Comparison of ENCODE assay signal across 8 mouse cellular contexts in genomic region chr3:36065843-36066651, GRCm38 (mm10). TPM values are rescaled to one million over a fixed set of nuclear protein-coding genes. Genes with fewer than 3 reads are reported as not detected.
DNase-seq lines count a peak whose midpoint lies in the region; ATAC-seq and TF ChIP-seq lines count a peak whose summit lies in the region.

Acad9 (plus strand) TSS chr3:36065979.

- peak within 1 kb of the TSS; percentile 85 for H3K9ac ChIP-seq in heart, embryonic 11.5 days (ENCODE audit: low read depth, low read length)
- H3K9ac ChIP-seq in kidney, embryonic 16.5 days (replicated peaks; ENCODE audit: low read length), result peak within 1 kb of the TSS; percentile 87
- peak within 1 kb of the TSS; percentile 65 for H3K9ac ChIP-seq in liver, adult 2 months (ENCODE audit: low read depth, low read length)

- peak within 1 kb of the TSS; percentile 81 for H3K4me3 ChIP-seq in heart, embryonic 11.5 days (ENCODE audit: low read depth, low read length)
- peak within 1 kb of the TSS; percentile 85 for H3K4me3 ChIP-seq in kidney, embryonic 16.5 days (ENCODE audit: low read length)
- peak within 1 kb of the TSS; percentile 65 for H3K4me3 ChIP-seq in liver, adult 2 months (ENCODE audit: insufficient read depth, low read depth, low read length)
- peak within 1 kb of the TSS; percentile 57 for H3K4me3 ChIP-seq in myocyte

- H3K4me2 ChIP-seq in heart, embryonic 11.5 days, result peak within 1 kb of the TSS; percentile 82
- H3K4me2 ChIP-seq in kidney, embryonic 16.5 days (replicated peaks; ENCODE audit: low read depth, low read length), result peak within 1 kb of the TSS; percentile 60
- H3K4me2 ChIP-seq in myocyte (ENCODE audit: low read depth), result peak within 1 kb of the TSS; percentile 79

- DNase-seq in B cell, adult 2 months, result peak; percentile 95 to 96
- DNase-seq in brain, adult 2 months (ENCODE audit: low read depth, low spot score), result peak; percentile 99
- DNase-seq in liver, adult 2 months (ENCODE audit: extremely low read depth, low read depth, low spot score), result peak; percentile 89
- peak; percentile 92 for DNase-seq in splenic B cell, adult 2 months (ENCODE audit: low read depth, low spot score)

- H3ac ChIP-seq in myocyte (ENCODE audit: control insufficient read depth, insufficient read length), result peak within 1 kb of the TSS; percentile 16

- no peaks in the 10 kb centered on the region for H3K36me3 ChIP-seq in heart, embryonic 11.5 days (ENCODE audit: control insufficient read depth, insufficient read depth, low read length)
- H3K36me3 ChIP-seq in kidney, embryonic 16.5 days (ENCODE audit: insufficient read depth, low read length), result peaks cover 12% of the 10 kb centered on the region
- peaks cover 3% of the 10 kb centered on the region; the same call in 1 of the 2 replicates for H3K36me3 ChIP-seq in liver, adult 2 months (ENCODE audit: control insufficient read depth, insufficient read depth, low read length)
- H3K36me3 ChIP-seq in myocyte (ENCODE audit: control insufficient read depth, insufficient read depth), result peaks cover 6% of the 10 kb centered on the region
- no peaks in the 10 kb centered on the region for H3K36me3 ChIP-seq in splenic B cell, adult 2 months (ENCODE audit: control insufficient read depth, insufficient read depth, low read length, poor library complexity, severe bottlenecking)

- under 1% methylated on average over 49 of the region's 49 CpGs for WGBS in heart, embryonic 11.5 days (ENCODE audit: insufficient replicate concordance)
- WGBS in kidney, embryonic 16.5 days, result under 1% methylated on average over 49 of the region's 49 CpGs
- under 1% methylated on average over 49 of the region's 49 CpGs for WGBS in liver, adult 2 months

- H3K9me3 ChIP-seq in heart, embryonic 11.5 days (replicated peaks; ENCODE audit: control insufficient read depth, low read length), result no peaks in the 10 kb centered on the region
- no peaks in the 10 kb centered on the region for H3K9me3 ChIP-seq in kidney, embryonic 16.5 days (ENCODE audit: low read length)

- peaks cover 7% of the 10 kb centered on the region; the same call in 1 of the 2 replicates for H3K27me3 ChIP-seq in heart, embryonic 11.5 days (ENCODE audit: control insufficient read depth, insufficient read depth, low read length)
- peaks cover 19% of the 10 kb centered on the region for H3K27me3 ChIP-seq in kidney, embryonic 16.5 days (ENCODE audit: insufficient read depth, low read length)
- H3K27me3 ChIP-seq in liver, adult 2 months (ENCODE audit: control insufficient read depth, insufficient read depth, low read length), result no peaks in the 10 kb centered on the region
- no peaks in the 10 kb centered on the region for H3K27me3 ChIP-seq in myocyte (ENCODE audit: control insufficient read depth, insufficient read depth, insufficient read length)
- no peaks in the 10 kb centered on the region for H3K27me3 ChIP-seq in splenic B cell, adult 2 months (ENCODE audit: control insufficient read depth, insufficient read depth, low read length, poor library complexity, severe bottlenecking)

- TF ChIP-seq POLR2A in liver, adult 2 months (IDR thresholded peaks at IDR 0.05; ENCODE audit: extremely low read depth, insufficient read depth, low read length), result 0 out of 2 replicates have a peak, but pooled peaks have one; percentile 65
- peak; percentile 89 for TF ChIP-seq POLR2A in myocyte (IDR thresholded peaks at IDR 0.05; ENCODE audit: insufficient read length, low read depth)

- peaks cover 2% of the 10 kb centered on the region; the same call in 1 of the 2 replicates for H3K79me2 ChIP-seq in liver, adult 2 months (ENCODE audit: control insufficient read depth, insufficient read depth, low read length)
- H3K79me2 ChIP-seq in myocyte (ENCODE audit: control insufficient read depth, insufficient read depth), result peaks cover 17% of the 10 kb centered on the region

- H3K27ac ChIP-seq in heart, embryonic 11.5 days (ENCODE audit: low read depth, low read length), result 0 out of 2 replicates have a peak within 1 kb of the TSS, but pooled peaks have one; percentile 32
- peak within 1 kb of the TSS; percentile 47; the same call in 1 of the 2 replicates for H3K27ac ChIP-seq in kidney, embryonic 16.5 days (ENCODE audit: low read length)
- 0 out of 2 replicates have a peak within 1 kb of the TSS, but pooled peaks have one; percentile 1 for H3K27ac ChIP-seq in liver, adult 2 months (replicated peaks; ENCODE audit: insufficient read depth, low read depth, low read length)

- H3K4me1 ChIP-seq in heart, embryonic 11.5 days (ENCODE audit: control insufficient read depth, insufficient read depth, low read length), result peaks cover 8% of the 10 kb centered on the region
- H3K4me1 ChIP-seq in kidney, embryonic 16.5 days (ENCODE audit: insufficient read depth, low read length), result peaks cover 12% of the 10 kb centered on the region
- peaks cover 4% of the 10 kb centered on the region for H3K4me1 ChIP-seq in liver, adult 2 months (ENCODE audit: control insufficient read depth, insufficient read depth, low read length)

- peak; percentile 97 for ATAC-seq in erythroblast, adult 5-6 weeks (replicated peaks; ENCODE audit: low FRiP score, poor library complexity, severe bottlenecking)
- ATAC-seq in heart, embryonic 11.5 days (replicated peaks; ENCODE audit: insufficient number of reproducible peaks, low FRiP score, low TSS enrichment), result peak; percentile 90
- peak; percentile 98 for ATAC-seq in kidney, embryonic 16.5 days (ENCODE audit: low FRiP score, low TSS enrichment)

- no peak for TF ChIP-seq CTCF in liver, adult 2 months (IDR thresholded peaks at IDR 0.05; ENCODE audit: low read depth, low read length)

TF ChIP-seq in myocyte, 11 proteins besides CTCF, POLR2A, EP300 and RAD21:
- TF ChIP-seq SRF (IDR thresholded peaks at IDR 0.05; ENCODE audit: control insufficient read depth, insufficient read length, low read depth) (peak; percentile 64), POLR2AphosphoS2 (IDR thresholded peaks at IDR 0.05; ENCODE audit: insufficient read length, low read depth) (peak; percentile 82), MYOD1 (IDR thresholded peaks at IDR 0.05; ENCODE audit: control insufficient read depth in 1 of 3, insufficient read length in 2 of 3, low read depth in 2 of 3) (no peak), USF1 (IDR thresholded peaks at IDR 0.05; ENCODE audit: low read depth) (no peak), E2F4 (IDR thresholded peaks at IDR 0.05; ENCODE audit: insufficient read depth) (no peak), MAX (IDR thresholded peaks at IDR 0.05; ENCODE audit: low read depth) (no peak), REST (IDR thresholded peaks at IDR 0.05; ENCODE audit: insufficient read depth, insufficient read length) (no peak), MYOG (IDR thresholded peaks at IDR 0.05; ENCODE audit: control insufficient read depth in 1 of 3, insufficient read depth in 1 of 3, insufficient read length in 2 of 3, low read depth in 2 of 3) (peak in 1 of 3 experiments; percentile 1), TCF3 (IDR thresholded peaks at IDR 0.05; ENCODE audit: insufficient read length, low read depth) (no peak), TCF12 (IDR thresholded peaks at IDR 0.05; ENCODE audit: insufficient read depth, poor library complexity, severe bottlenecking) (no peak), CEBPB (IDR thresholded peaks at IDR 0.05; ENCODE audit: insufficient read depth, poor library complexity, severe bottlenecking) (no peak)

RNA-seq across cellular contexts. Expression of gene Acad9, which starts in this region (rescaled TPM):
- total RNA-seq in erythroblast, adult 5-6 weeks (2015; ENCODE audit: low replicate concordance), result 4.2 TPM in 2 replicates
- total RNA-seq in erythroblast, adult 5-6 weeks (2017; ENCODE audit: low replicate concordance), result 5.0 and 14.8 TPM in 2 replicates
- 81.7 and 96.4 TPM in 2 replicates for polyA plus RNA-seq in heart, embryonic 11.5 days (2014; fragmentation: Nextera tagmentation; extraction: Ambion mirVana)
- 88.1 and 98.9 TPM in 2 replicates for polyA plus RNA-seq in kidney, embryonic 16.5 days (2015; fragmentation: Nextera tagmentation; extraction: Ambion mirVana)
- total RNA-seq in liver, adult 2 months (2014; rRNA removed), result 35.4 and 47.8 TPM in 2 replicates
- 18.8 and 26.3 TPM in 2 replicates for polyA plus RNA-seq in liver, adult 2 months (2012; rRNA removed)
- 20.5 TPM for polyA plus RNA-seq in myocyte (2012; fragmentation: generic; extraction: Trizol)

Comparison
In these comparisons a context has a peak if more than half of its experiments do, and no peak if none do; other contexts are left out.
1. Peak in every context shown above with its lines: DNase-seq, ATAC-seq, H3K4me3 ChIP-seq and H3K27ac ChIP-seq.